Mouse (Mus musculus) Muller cell, postnatal 12 days (primary cell): ENCODE measurements at regions not wholly inside any gene's neighbourhood (a gene's known extent, or its start where the extent isn't known, plus 50 kb on each side); places are given as distances from the start of the nearest gene placed in this dataset.

Source experiments
- DNase-seq: peaks from one replicate; pipeline ENCODE4 v3.0.0-alpha.2; 2015; ENCODE audit errors: inconsistent ontology term

GRCm38 (mm10) chr12:92509494-92509893, 660.5 kb upstream of the Sel1l start:
- DNase-seq, result no peak

DNA sequence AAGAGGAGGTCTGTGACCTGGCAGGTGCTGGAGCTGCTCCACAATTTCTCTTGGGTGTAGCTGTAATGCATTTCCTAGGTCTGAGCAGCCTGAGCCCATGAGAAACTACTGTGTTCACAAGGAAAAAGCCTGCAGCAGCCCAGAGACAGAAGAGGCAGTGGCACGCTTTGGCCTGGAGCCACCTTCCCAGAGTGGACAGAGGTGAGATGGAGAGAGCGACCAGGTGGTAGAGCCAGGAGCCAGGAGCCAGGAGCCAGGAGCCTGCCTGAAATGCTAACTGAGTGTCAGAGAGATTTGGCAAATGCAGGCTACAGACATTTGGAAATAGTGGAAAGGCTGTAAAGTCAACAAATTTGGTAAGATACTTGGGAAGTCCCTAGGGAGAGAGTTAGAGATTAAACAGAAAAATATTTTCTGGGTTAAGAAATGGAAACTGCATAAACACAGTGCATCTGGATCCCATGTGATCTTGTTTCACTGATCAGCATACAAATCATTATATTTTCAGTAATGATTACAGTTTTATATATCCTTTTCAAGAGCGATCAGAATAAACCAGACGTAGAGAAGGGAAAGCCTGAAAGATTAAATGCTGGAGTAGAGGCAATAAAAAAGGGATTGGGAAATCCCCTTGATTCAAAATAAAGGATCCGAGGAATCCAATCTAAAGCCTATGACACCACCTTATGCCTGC, 660.0 kb upstream of the Sel1l start:
- DNase-seq, result no peak

DNA sequence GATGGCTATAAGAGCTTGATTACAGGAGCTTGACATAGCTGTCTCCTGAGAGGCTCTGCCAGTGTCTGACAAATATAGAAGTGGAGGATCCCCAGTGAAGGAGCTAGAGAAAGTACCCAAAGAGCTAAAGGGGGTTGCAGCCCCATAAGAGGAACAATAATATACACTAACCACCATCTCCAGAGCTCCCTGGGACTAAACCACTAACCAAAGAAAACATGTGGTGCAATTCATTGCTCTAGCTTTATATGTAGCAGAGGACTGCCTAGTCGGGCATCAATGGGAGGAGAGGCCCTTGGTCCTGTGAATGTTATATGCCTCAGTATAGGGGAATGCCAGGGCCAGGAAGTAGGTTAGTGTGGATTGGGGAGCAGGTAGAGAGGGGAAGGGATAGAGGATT, 635.0 kb upstream of the Sel1l start:
- no peak for DNase-seq

GRCm38 (mm10) chr12:92474293-92475062, 625.5 kb upstream of the Sel1l start:
- no peak for DNase-seq

DNA sequence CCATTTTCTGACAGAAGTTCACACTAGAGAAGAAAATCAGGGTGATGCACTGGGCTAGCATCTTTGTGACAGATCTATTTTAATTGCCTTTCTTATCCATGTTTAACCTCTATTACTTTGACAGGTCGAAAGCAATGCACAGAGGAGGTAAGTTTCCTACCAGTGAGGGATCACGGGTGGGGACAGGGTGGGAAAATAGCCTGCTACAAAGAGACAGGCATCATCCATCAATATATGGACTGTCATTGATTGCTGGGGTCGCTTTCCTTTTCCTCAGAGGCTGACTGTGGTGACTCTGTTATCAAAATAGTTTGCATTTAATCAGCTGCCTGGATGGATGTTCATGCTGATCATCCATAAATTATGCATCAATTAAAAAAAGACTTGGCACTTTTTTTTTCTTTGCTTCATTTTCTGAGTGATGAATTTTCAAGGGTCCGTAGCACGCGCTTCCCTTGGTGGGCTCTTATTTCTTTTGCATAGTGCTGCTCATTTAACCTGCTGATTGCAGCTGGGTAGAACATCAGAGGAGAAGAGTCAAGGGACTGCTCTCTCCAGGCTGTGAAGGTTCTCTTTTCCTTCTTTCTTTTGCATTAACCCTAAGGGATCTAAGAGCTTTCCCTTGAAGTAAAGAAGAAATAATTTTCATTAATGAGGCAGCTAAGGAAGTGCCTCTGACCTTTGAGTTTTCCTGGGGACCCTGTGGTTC, 602.3 kb upstream of the Sel1l start:
- no peak for DNase-seq

GRCm38 (mm10) chr12:92418458-92418857, 569.5 kb upstream of the Sel1l start:
- no peak for DNase-seq

GRCm38 (mm10) chr12:92405506-92405905, 556.5 kb upstream of the Sel1l start:
- peak; percentile 8 for DNase-seq

- DNase-seq, result no peak
These were observed 552.0 kb upstream of the Sel1l start for GRCm38 (mm10) chr12:92400987-92401386.

GRCm38 (mm10) chr12:92386195-92386594, 537.2 kb upstream of the Sel1l start:
- DNase-seq, result no peak

DNA sequence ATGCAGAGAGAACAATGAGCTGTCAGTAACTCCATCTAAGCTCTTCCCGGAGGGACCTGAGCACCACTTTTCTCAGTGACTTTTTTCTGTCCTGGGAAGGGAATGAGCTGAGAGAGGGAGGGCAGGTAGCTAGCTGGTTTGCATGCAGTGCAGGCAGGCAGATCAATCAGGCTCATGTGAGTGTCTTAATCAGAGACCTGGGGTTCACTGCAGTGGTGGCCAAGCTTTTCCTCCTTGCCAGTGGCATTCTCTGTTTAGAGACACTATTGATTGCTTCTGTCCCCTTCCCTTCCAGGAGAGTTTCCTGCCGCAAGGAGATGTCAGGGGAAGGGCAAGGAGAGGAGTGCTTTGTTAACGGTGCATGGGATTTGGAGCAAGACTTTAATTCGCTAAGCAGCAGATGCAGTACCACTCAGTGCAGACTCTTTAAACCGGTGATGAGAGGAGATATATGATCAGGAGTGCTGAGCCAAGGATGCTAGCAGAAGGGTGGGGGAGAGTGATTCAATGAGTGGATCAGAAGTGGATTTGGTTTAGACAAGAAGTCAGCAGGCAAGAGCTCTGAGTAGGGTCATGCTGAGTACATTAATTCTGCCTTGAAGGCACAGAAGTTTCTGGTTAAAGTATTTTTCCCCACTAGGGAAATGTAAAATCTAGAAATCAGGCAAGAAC, 535.4 kb upstream of the Sel1l start:
- no peak for DNase-seq

DNA sequence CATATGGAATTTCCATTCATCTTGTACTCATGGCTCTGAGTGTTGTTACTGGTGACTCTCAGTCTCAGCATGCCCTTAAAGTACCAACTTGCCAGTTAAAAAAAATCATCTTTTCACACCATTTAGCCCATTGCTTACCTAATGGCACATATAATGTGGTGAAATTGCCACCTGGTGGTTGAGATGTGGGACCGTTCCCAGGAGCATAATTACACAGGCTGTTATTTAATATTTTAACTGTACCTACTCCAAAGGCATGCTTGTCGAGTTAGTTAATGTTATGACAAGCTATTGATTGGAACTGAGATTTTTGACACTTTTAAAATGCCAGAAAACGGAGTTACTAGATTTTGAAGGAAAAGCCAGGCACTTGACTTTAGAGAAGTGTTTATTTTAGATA, 530.2 kb upstream of the Sel1l start:
- DNase-seq, result no peak

- DNase-seq, result no peak
These were observed 517.0 kb upstream of the Sel1l start for GRCm38 (mm10) chr12:92365926-92366325.

- DNase-seq, result peak; percentile 54
These were observed 504.7 kb upstream of the Sel1l start for GRCm38 (mm10) chr12:92353386-92354257.

DNA sequence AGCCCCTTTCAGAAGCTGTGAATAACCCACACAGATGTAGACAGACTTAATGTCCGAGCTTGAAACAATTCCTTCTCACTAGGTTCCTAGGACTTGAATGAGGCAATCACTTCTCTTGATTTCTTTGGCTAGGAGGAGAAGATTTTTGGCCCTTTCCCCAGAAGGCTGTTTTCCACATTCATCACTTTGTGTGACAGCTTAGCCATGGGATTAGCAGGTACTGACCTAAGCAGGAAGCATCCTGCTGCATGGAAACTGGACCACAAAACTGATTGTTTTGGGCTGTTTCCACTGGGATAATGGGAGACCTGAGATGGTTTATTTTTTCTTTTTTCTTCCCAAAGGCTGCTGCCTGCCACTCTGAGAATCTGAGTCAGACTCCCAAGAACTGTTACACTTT, 469.3 kb upstream of the Sel1l start:
- no peak for DNase-seq

DNA sequence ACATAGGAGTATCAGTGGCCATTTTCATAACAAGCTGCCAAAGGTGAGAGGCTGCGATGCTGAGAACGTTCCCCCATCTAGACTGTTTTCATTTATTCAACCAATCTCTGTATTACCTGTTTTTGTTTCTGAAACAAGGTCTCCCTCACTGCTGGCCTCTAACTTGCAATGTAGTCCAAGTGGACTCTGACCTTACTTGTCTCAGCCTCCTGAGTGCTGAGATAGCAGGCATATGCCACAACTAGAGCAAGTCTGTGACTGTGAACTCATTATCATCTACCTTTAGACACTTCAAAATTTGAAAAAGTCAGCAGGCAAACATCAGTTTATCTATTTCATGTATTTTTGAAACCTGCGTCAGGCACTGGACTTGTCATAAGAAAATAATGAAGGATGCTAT, 468.7 kb upstream of the Sel1l start:
- DNase-seq, result no peak

DNA sequence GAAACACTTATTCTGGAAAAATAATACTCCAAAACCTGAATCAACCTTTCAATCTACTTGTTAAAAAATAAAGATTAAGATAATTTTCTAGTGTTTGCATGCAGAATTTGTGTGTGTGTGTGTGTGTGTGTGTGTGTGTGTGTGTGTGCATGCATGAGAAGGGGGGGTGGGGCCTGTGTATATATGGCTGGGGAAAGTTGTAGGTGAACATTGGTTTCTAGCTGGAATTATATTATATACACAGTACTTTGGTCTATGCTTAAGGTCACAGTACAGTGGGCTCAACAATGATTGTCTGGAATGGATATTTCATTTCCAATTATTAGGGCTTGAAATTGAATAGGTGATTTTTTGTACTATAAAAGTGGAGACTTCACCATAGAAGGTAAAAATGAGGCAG, 467.3 kb upstream of the Sel1l start:
- no peak for DNase-seq

DNA sequence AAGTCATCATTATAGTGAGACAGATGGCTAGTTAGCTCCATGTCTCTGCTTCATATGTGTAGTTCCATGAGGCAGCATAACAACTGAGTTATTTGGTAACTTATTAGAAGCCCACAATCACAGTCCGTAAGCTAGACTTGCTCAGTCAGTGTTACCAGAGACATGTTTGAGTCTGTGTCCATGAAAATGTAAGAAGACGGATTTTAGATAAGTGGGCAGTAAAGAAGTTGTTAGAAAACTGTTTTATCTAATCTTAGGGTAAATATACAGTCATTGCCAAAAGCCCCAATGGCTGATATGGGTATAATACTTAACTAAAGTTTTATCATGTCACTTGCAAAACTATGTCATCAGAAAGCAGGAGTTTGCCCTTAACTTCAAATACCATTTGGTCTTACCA, 466.9 kb upstream of the Sel1l start:
- no peak for DNase-seq

- DNase-seq, result peak; percentile 68
These were observed 454.1 kb upstream of the Sel1l start for GRCm38 (mm10) chr12:92302951-92303591.

DNA sequence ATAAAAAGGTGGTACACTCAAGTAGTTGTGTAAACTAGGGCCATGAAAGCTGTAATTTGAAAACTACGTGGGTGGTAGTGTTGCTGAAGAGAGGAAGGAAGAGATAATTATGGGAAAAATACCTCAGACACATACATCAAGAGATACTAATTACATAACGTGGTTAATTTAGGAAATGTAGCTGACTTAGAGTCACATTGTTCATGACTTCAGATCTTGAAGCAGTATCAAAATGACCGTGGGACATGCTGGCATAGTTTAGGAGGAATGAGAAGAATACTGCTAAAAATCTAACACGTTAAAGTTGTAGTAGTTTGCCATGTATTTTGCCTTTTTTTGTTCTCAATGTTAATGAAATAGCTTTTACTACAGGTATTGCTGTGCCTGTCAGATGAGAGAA, 445.9 kb upstream of the Sel1l start:
- DNase-seq, result no peak

- DNase-seq, result no peak
These were observed 444.4 kb upstream of the Sel1l start for GRCm38 (mm10) chr12:92293341-92293720.
